Mouse (Mus musculus) kidney, adult 2 months (tissue): ENCODE results near the gene Aen.

Experiments
- CTCF ChIP-seq: fragments of 200-500 bp; conservative IDR thresholded peaks from 2 replicates; pipeline ENCODE4 v1.5.1; 2011; ENCODE audit warnings: low read depth, mild to moderate bottlenecking, control low read depth, low read length, moderate library complexity, mixed read lengths; ENCODE audit not compliant: insufficient read depth, insufficient read length
- POLR2A ChIP-seq: fragments of 200-500 bp; IDR thresholded peaks from one replicate; pipeline ENCODE4 v1.6.1; 2011; ENCODE audit warnings: low read depth, low read length, control low read depth

GRCm38 (mm10) chr7:78881607-78882468 lies 13.8 kb upstream of the Aen start:
- TF ChIP-seq CTCF (no peak), POLR2A (no peak)
